Mouse (Mus musculus) heart, embryonic 14.5 days (tissue): ENCODE data around the gene Ermard. TPM values are rescaled to one million over a fixed set of nuclear protein-coding genes. Genes with fewer than 3 reads are reported as not detected.

Experiments
- ATAC-seq: fragments of 200-750 bp; cut with Nextera tagmentation; 2 replicates; pipeline ENCODE4 v1.8.0; 2017; ENCODE audit warnings: low read depth, moderate TSS enrichment; ENCODE audit not compliant: insufficient number of reproducible peaks, insufficient read depth, low FRiP score
- H3K27ac ChIP-seq, 2 experiments: fragments of 200-500 bp in 1 of 2; fragments of 300-500 bp in 1 of 2; sonication (generic) in 1 of 2; replicated peaks in 1 of 2; 2 replicates each; pipeline ENCODE4 v1.5.1; 2012 to 2014; ENCODE audit warnings: low read depth in 2 of 2, low read length in 2 of 2, control low read depth in 1 of 2, mild to moderate bottlenecking in 1 of 2, mixed read lengths in 1 of 2; ENCODE audit not compliant: control insufficient read depth in 1 of 2, insufficient read depth in 1 of 2
- H3K27me3 ChIP-seq: fragments of 300-500 bp; sonication (generic); 2 replicates; pipeline ENCODE4 v1.6.1; 2014; ENCODE audit warnings: mild to moderate bottlenecking, low read length, control low read depth; ENCODE audit not compliant: control insufficient read depth, insufficient read depth
- H3K36me3 ChIP-seq: fragments of 300-500 bp; sonication (generic); 2 replicates; pipeline ENCODE4 v1.6.1; 2014; ENCODE audit warnings: mild to moderate bottlenecking, control low read depth, low read length, mixed read lengths; ENCODE audit not compliant: control insufficient read depth, insufficient read depth
- H3K4me1 ChIP-seq, 2 experiments: fragments of 200-500 bp in 1 of 2; fragments of 300-500 bp in 1 of 2; sonication (generic) in 1 of 2; 2 replicates each; pipeline ENCODE4 v1.6.1; 2012 to 2014; ENCODE audit warnings: low read length in 2 of 2, control low read depth in 1 of 2, mixed read lengths in 1 of 2; ENCODE audit not compliant: control insufficient read depth in 2 of 2, insufficient read depth in 2 of 2
- H3K4me2 ChIP-seq: fragments of 300-500 bp; sonication (generic); 2 replicates; pipeline ENCODE4 v1.6.1; 2014; ENCODE audit warnings: mild to moderate bottlenecking, low read length
- H3K4me3 ChIP-seq, 2 experiments: fragments of 200-500 bp in 1 of 2; fragments of 300-500 bp in 1 of 2; sonication (generic) in 1 of 2; 2 replicates each; pipeline ENCODE4 v1.5.1; 2012 to 2014; ENCODE audit warnings: low read length in 2 of 2, mild to moderate bottlenecking in 2 of 2, control low read depth in 1 of 2, low read depth in 1 of 2, moderate library complexity in 1 of 2; ENCODE audit not compliant: control insufficient read depth in 1 of 2, insufficient read depth in 1 of 2
- H3K9ac ChIP-seq: fragments of 300-500 bp; sonication (generic); 2 replicates; pipeline ENCODE4 v1.6.1; 2014; ENCODE audit warnings: mild to moderate bottlenecking, low read length
- H3K9me3 ChIP-seq: fragments of 300-500 bp; sonication (generic); 2 replicates; pipeline ENCODE4 v1.6.1; 2016; ENCODE audit warnings: low read length, control low read depth; ENCODE audit not compliant: control insufficient read depth
- WGBS: fragments of 180-500 bp; shearing (Covaris S2); extraction: QIAGEN DNeasy Blood & Tissue Kit; methylation state at CpG from one replicate; pipeline ENCODE4 v1.1.7; 2014; 5-methylcytosine and 5-hydroxymethylcytosine counted together
- polyA plus RNA-seq: library from polyadenylated mRNA; unstranded; fragments of >200 nt; fragmentation: Nextera tagmentation; extraction: Ambion mirVana; gene quantifications from 2 replicates; pipeline ENCODE4 v1.2.1, GENCODE M21; 2014

The Ermard gene
- polyA plus RNA-seq, 1 experiment from 2014 or later: 61.6 TPM

GRCm38 (mm10) chr17:15098677-15099076 is 57.7 kb downstream of the Ermard start:
- ATAC-seq: no peak
- WGBS: 63% methylated on average over 1 of the region's 1 CpGs
- no peak overlapping the region for H3K9ac ChIP-seq

GRCm38 (mm10) chr17:15101355-15101754 is 60.3 kb downstream of the Ermard start:
- no peak overlapping the region for H3K4me3 ChIP-seq
- H3K9ac ChIP-seq: no peak overlapping the region
- no peak for ATAC-seq
- H3K27ac ChIP-seq: no peak overlapping the region
- no peaks in the 10 kb centered on the region for H3K36me3 ChIP-seq
- WGBS: 73% methylated on average over 4 of the region's 4 CpGs
- no peak overlapping the region for H3K4me2 ChIP-seq
- H3K4me1 ChIP-seq: no peaks in the 10 kb centered on the region
- no peaks in the 10 kb centered on the region for H3K9me3 ChIP-seq
- H3K27me3 ChIP-seq: no peaks in the 10 kb centered on the region

More at GRCm38 (mm10) chr17:15098677-15099076, 57.7 kb downstream of the Ermard start:
- H3K27ac ChIP-seq: no peak overlapping the region
- no peaks in the 10 kb centered on the region for H3K9me3 ChIP-seq
- no peaks in the 10 kb centered on the region for H3K27me3 ChIP-seq
- no peaks in the 10 kb centered on the region for H3K36me3 ChIP-seq
- no peak overlapping the region for H3K4me2 ChIP-seq
- H3K4me1 ChIP-seq: no peaks in the 10 kb centered on the region
- no peak overlapping the region for H3K4me3 ChIP-seq

GRCm38 (mm10) chr17:15107143-15107649 is 66.2 kb downstream of the Ermard start:
- no peak overlapping the region for H3K9ac ChIP-seq
- H3K36me3 ChIP-seq: no peaks in the 10 kb centered on the region
- no peak overlapping the region for H3K4me3 ChIP-seq
- H3K27me3 ChIP-seq: 0 out of 2 replicates have a peak, but pooled peaks cover 3% of the 10 kb centered on the region
- peaks cover 0 to 3% of the 10 kb centered on the region in 2 experiments; a peak in 2 of 4 replicates for H3K4me1 ChIP-seq
- no peak overlapping the region for H3K4me2 ChIP-seq
- H3K9me3 ChIP-seq: no peaks in the 10 kb centered on the region
- ATAC-seq: no peak
- no peak overlapping the region for H3K27ac ChIP-seq
- WGBS: 67% methylated on average over 9 of the region's 9 CpGs

GRCm38 (mm10) chr17:15108473-15109441 is 67.7 kb downstream of the Ermard start:
- H3K27ac ChIP-seq: no peak overlapping the region
- H3K4me1 ChIP-seq: peaks cover 0 to 3% of the 10 kb centered on the region in 2 experiments; a peak in 2 of 4 replicates
- no peaks in the 10 kb centered on the region for H3K36me3 ChIP-seq
- ATAC-seq: 0 out of 2 replicates have a peak, but pooled peaks have one; percentile 20
- no peak overlapping the region for H3K4me3 ChIP-seq
- 0 out of 2 replicates have a peak, but pooled peaks cover 3% of the 10 kb centered on the region for H3K27me3 ChIP-seq
- H3K4me2 ChIP-seq: no peak overlapping the region; the same call in 1 of the 2 replicates
- H3K9ac ChIP-seq: no peak overlapping the region
- no peaks in the 10 kb centered on the region for H3K9me3 ChIP-seq
- 47% methylated on average over 20 of the region's 20 CpGs for whole genome bisulfite sequencing

- Histone ChIP-seq H3K4me1 (no peaks in the 10 kb centered on the region), H3K36me3 (no peaks in the 10 kb centered on the region), H3K27me3 (no peaks in the 10 kb centered on the region), H3K9ac (no peak overlapping the region), H3K27ac (no peak overlapping the region), H3K4me3 (no peak overlapping the region), H3K4me2 (no peak overlapping the region), H3K9me3 (no peaks in the 10 kb centered on the region)
- whole genome bisulfite sequencing: 70% methylated on average over 3 of the region's 3 CpGs
- no peak for ATAC-seq
These were observed 74.5 kb downstream of the Ermard start for GRCm38 (mm10) chr17:15115550-15115949.

GRCm38 (mm10) chr17:15120096-15120495 is 79.1 kb downstream of the Ermard start:
- H3K27ac ChIP-seq: no peak overlapping the region
- H3K4me1 ChIP-seq: no peaks in the 10 kb centered on the region
- WGBS: 85% methylated on average over 4 of the region's 4 CpGs
- no peak overlapping the region for H3K4me2 ChIP-seq
- no peaks in the 10 kb centered on the region for H3K27me3 ChIP-seq
- no peaks in the 10 kb centered on the region for H3K9me3 ChIP-seq
- ATAC-seq: no peak
- H3K4me3 ChIP-seq: no peak overlapping the region
- H3K36me3 ChIP-seq: no peaks in the 10 kb centered on the region
- no peak overlapping the region for H3K9ac ChIP-seq

GRCm38 (mm10) chr17:15120569-15120968 is 79.6 kb downstream of the Ermard start:
- H3K4me2 ChIP-seq: no peak overlapping the region
- H3K27ac ChIP-seq: no peak overlapping the region
- no peaks in the 10 kb centered on the region for H3K36me3 ChIP-seq
- no peaks in the 10 kb centered on the region for H3K4me1 ChIP-seq
- no peak for ATAC-seq
- H3K4me3 ChIP-seq: no peak overlapping the region
- H3K9me3 ChIP-seq: no peaks in the 10 kb centered on the region
- 78% methylated on average over 6 of the region's 6 CpGs for WGBS
- H3K9ac ChIP-seq: no peak overlapping the region
- no peaks in the 10 kb centered on the region for H3K27me3 ChIP-seq
